Mouse (Mus musculus) kidney, adult 2 months (tissue): Measurements from ENCODE around the gene Fam45a.
"Not testable (repeated sequence)": the region's sequence is repeated elsewhere in the genome, so short reads cannot be mapped to it uniquely, and the experiment has no call there.

Experiments used
- CTCF ChIP-seq: fragments of 200-500 bp; conservative IDR thresholded peaks from 2 replicates; pipeline ENCODE4 v1.5.1; 2011; ENCODE audit warnings: low read depth, mild to moderate bottlenecking, control low read depth, low read length, moderate library complexity, mixed read lengths; ENCODE audit not compliant: insufficient read depth, insufficient read length
- POLR2A ChIP-seq: fragments of 200-500 bp; IDR thresholded peaks from one replicate; pipeline ENCODE4 v1.6.1; 2011; ENCODE audit warnings: low read depth, low read length, control low read depth

GRCm38 (mm10) chr19:60866169-60866568 lies 54.8 kb downstream of the Fam45a start:
- not testable (repeated sequence) for TF ChIP-seq POLR2A, CTCF
